Mouse (Mus musculus): ENCODE results near the gene Nr4a2. TPM values are rescaled to one million over a fixed set of nuclear protein-coding genes. Genes with fewer than 3 reads are reported as not detected.

The Nr4a2 gene
- polyA plus RNA-seq, 1 experiment: 1.4 TPM

DNA sequence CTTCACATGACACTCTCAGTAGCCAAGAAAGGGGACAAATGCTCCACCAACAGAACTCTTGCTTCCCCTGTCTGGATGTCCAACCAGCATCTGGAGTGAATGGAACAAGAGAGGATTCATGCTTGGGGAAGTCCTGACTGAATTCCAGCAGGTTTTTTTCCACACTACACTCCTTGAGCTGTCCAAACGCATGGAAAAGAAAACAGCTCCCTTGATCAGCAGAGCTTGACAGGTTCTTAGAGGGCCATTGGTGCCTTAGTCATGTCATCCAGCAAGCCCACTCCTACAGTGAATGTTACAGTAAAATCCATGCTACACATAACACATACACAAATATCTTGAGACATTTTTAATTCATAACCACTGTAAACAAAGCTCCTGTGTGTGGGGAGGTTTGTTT is 60.3 kb downstream of the Nr4a2 start:
- H3K4me3 ChIP-seq (ENCODE audit: low read depth, low read length): no peak overlapping the region
- H3K9me3 ChIP-seq (replicated peaks; ENCODE audit: control insufficient read depth, insufficient read depth, low read length, poor library complexity, severe bottlenecking): no peaks in the 10 kb centered on the region
- no peak overlapping the region for H3K9ac ChIP-seq (ENCODE audit: low read depth, poor library complexity, severe bottlenecking)
- H3K36me3 ChIP-seq (ENCODE audit: control insufficient read depth, insufficient read depth, low read length, poor library complexity, severe bottlenecking): no peaks in the 10 kb centered on the region
- H3K4me1 ChIP-seq (ENCODE audit: control insufficient read depth, insufficient read depth, low read length): no peaks in the 10 kb centered on the region
- H3K27ac ChIP-seq (ENCODE audit: insufficient read depth, low read length): no peak overlapping the region
- H3K27me3 ChIP-seq (ENCODE audit: control insufficient read depth, insufficient read depth, low read length, poor library complexity, severe bottlenecking): no peaks in the 10 kb centered on the region
- TF ChIP-seq EP300 (IDR thresholded peaks at IDR 0.05; ENCODE audit: insufficient read depth, low read depth, low read length) (no peak), POLR2A (IDR thresholded peaks at IDR 0.05; ENCODE audit: insufficient read depth, low read length) (no peak), CTCF (IDR thresholded peaks at IDR 0.05; ENCODE audit: low read depth, low read length) (no peak)

Other genes with a start within 250 kb of the Nr4a2 start
- 39.2 and 40.0 TPM in 2 replicates for gene Gpd2, start 113.6 kb upstream of the Nr4a2 start, polyA plus RNA-seq (2011; ENCODE audit: insufficient read depth, insufficient read length, low read depth, missing spikeins)

All from ES-Bruce4 (cell line).